Mouse (Mus musculus) heart, postnatal 36 days (tissue): Measurements from ENCODE around the gene Serpina6. TPM values are rescaled to one million over a fixed set of nuclear protein-coding genes. Genes with fewer than 3 reads are reported as not detected.

Experiments used
- DNase-seq, 2 experiments: peaks; one replicate each; pipeline ENCODE4 v3.0.0; 2021 to 2022
- intact Hi-C: fragments of 180-260 bp; cut with DNase I; formaldehyde crosslinking; loops from one replicate; pipeline ENCODE4 v1.15.1; 2025
- total RNA-seq, 2 experiments: library from RNA; stranded (reverse); gene quantifications; 2 replicates each; pipeline ENCODE4 v1.2.3; 2021

Gene Serpina6
- total RNA-seq, 2 experiments from 2014 or later: not detected

DNA sequence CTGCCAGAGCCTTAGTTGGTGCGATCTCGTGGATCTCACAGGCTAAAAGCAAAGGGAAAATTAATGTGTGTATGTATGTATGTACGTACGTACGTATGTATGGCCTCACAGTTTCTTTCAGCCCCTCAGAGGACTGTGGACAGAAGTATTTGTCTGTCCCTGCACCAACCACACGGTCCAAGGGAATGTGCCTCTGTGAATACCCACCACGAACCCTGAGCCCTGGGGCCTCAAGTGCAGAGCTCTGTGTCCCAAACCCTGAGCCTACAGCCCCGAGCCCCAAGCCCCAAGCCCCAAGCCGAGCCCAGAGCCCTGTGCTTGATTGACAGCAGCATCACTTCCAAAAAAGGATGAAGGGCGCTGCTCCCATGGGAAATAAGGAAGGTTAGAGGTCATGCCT is 979 bp upstream of the Serpina6 start:
- no peak for DNase-seq
- intact Hi-C loops: no loop called here

GRCm38 (mm10) chr12:103655123-103656044 is 1.6 kb downstream of the Serpina6 start:
- DNase-seq: no peak
- intact Hi-C loops: no loop called here

GRCm38 (mm10) chr12:103653836-103654235 is 3.2 kb downstream of the Serpina6 start:
- no peak for DNase-seq
- intact Hi-C loops: no loop called here

DNA sequence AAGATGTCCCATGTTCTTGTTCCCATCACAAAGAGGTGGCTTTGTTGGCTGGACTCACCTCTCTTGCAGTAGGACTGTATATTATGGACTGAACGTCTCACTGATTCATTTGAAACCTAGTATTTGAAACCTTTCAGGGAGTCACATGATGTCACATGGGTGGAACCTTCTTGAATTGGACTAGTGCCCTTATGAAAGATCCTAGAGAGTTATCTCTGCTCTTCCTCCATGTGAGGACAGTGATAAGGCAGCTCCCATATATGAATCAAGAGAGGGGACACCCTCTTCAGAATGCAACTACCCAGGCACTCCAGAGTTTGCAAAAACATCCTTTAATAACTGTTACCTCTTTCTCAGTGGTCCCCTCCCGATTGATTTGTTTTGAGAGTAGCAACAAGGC is 10.7 kb downstream of the Serpina6 start:
- intact Hi-C loops: no loop called here
- no peak for DNase-seq

DNA sequence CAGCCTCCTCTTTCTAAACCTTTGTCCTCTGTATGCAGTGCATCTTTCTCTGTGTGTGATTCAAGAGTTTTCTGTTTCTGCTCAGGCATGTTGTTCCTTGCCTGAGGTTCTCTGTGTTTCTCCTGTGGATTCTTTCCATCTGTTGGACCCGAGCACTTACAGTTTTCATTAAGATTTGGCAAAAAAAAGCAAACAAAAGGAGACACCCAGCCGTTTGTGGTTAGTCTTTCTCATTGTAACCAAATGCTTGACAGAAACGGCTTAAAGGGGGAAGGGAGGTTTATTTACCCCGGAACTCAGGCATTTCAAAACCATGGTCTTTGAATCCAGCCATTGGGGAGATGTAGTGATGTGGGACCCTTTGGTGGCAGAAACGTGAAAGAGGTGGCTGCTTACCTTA is 12.4 kb downstream of the Serpina6 start:
- intact Hi-C loops: no loop called here

GRCm38 (mm10) chr12:103643818-103644217 is 13.2 kb downstream of the Serpina6 start:
- no peak for DNase-seq
- intact Hi-C loops: loop anchor here (1.0 kb wide), 1 partner anchor 100 kb away; no protein-coding TSS in a partner anchor

More for the DNA sequence above, 12.4 kb downstream of the Serpina6 start:
- no peak for DNase-seq

DNA sequence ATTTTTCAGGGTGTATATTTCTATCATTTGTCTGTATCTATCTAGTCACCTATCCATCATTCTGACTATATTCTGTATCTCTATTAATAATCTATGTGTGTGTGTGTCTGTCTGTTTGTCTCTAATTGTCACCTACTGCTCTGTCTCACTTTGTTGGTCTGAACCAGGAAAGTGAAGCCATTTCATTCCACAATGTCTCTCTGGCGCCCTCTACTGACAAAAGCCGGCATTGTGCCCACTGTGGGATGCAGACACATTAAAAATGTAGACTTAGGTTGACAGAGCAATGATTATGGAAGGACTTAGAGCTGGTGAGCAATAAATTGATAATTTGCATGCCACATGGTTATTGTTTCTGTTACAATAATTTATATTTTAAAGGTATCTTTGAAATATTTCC is 13.7 kb downstream of the Serpina6 start:
- DNase-seq: peak; percentile 63 to 83
- intact Hi-C loops: loop anchor here (1.0 kb wide), 1 partner anchor 99 kb away; no protein-coding TSS in a partner anchor

DNA sequence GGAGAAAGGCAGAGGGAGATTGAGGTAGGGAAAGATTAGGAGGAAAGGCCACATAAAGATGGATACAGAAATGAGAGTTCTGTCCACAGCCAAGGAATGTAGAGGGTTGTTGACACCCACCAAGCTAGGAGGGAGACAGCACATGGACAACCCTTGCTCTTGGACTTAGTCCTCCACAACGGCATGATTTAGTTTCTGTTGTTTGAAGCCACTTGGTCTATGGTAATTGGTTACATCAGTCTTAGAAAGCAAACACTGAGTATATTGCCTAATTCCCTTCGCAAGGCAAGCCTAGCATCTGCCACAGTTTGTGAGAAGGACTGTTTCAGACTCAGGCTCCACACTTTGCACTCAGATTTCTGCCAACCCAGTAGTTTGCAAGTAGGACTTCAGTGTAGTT is 21.2 kb downstream of the Serpina6 start:
- no peak for DNase-seq
- intact Hi-C loops: no loop called here

DNA sequence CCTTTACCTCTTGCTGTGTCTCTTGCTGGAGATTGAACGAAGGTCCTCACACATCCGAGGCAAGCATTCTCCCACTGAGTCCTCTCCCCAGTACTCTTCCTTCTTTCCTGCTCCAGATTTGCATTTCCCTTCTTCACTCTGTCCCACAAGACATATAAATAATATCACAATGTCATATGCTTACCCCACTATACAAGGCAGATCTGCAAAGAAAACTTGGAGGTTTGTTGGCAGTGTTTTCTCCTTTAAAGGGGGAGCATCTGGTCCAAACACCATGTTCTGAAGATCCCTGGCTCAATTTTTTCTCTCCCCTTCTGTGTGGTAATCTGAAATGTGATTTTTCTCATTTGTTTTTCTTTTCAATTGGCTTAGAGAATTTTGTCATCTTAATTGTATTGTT is 22.6 kb downstream of the Serpina6 start:
- intact Hi-C loops: no loop called here
- no peak for DNase-seq

- no peak for DNase-seq
- intact Hi-C loops: no loop called here
Observed at GRCm38 (mm10) chr12:103631203-103631612, 25.8 kb downstream of the Serpina6 start, which contains the start of gene Serpina10. Gene Serpina10, minus strand, starts transcription at chr12:103631444.

GRCm38 (mm10) chr12:103616860-103617261 is 40.2 kb downstream of the Serpina6 start:
- no peak for DNase-seq
- intact Hi-C loops: no loop called here

DNA sequence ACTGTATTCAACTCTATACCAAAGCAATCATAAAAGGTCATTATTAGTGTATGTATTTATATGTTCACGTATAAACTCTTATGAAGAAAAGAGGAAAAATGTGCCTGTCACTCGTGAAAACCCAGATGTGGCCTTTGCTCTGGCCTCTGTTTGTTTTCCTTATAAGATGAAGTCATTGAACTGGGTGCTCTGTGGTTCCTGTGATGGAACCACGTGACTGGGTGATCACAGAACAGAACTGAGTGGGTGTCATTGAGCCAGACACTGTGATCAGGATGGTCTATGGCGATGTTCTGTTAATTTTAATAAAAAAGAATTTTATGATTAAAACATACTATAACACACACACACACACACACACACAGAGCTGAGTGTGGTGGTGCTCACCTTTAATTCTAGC is 41.3 kb downstream of the Serpina6 start:
- no peak for DNase-seq
- intact Hi-C loops: no loop called here

- DNase-seq: no peak
- intact Hi-C loops: no loop called here
Observed at GRCm38 (mm10) chr12:103615141-103615540, 41.9 kb downstream of the Serpina6 start.

DNA sequence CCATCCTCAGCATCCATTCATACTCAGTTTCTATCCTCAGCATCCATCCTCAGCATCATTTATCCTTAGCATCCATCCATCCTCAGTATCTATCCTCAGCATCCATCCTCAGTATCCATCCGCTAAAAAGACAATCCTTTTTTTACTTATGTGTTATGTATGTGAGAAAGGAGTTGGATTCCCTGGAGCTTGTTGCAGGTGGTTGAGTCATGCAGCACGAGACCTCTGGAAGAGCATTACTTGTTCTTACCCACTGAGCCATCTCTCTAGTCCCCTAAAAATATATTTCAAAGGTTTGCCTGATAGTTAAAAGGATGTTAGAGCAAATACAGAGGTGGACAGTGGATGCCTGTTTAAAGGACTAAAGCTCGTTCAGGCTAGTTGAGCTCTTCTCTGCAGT is 55.2 kb downstream of the Serpina6 start:
- intact Hi-C loops: no loop called here
- no peak for DNase-seq

DNA sequence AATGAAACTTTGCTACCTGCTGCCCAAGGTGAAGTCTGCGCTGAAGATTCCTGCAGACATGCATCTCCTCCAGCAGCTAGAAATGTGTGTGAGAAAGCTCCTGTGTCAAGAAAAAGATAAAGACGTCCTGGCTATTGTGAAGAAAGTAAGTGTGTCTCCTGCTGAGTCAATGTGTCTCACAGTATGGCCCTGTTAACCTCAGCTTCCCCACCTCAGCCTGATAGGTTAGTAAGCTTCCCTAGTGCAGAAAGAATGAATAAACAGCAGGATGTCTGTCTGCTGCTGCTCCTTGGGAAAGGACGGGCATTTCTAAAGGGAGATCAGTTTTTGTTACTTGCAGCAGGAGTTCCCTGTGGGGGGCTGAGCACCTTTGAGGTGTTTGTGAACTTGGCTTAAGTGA is 56.6 kb downstream of the Serpina6 start:
- no peak for DNase-seq
- intact Hi-C loops: no loop called here

- DNase-seq: no peak
Observed at GRCm38 (mm10) chr12:103598411-103598810, 58.6 kb downstream of the Serpina6 start.

More at GRCm38 (mm10) chr12:103598411-103598810, 58.6 kb downstream of the Serpina6 start:
- intact Hi-C loops: no loop called here

Other genes starting within 250 kb of the Serpina6 start
- 1 to 10 TPM; 1.3 to 1.4 TPM for gene 9330161L09Rik, start 249.4 kb downstream of the Serpina6 start, total RNA-seq
- 10 to 100 TPM; 81.2 to 82.6 TPM for gene Ddx24, start 231.4 kb downstream of the Serpina6 start, total RNA-seq
- 10 to 100 TPM; 64.1 to 65.7 TPM for gene Ifi27, start 223.0 kb downstream of the Serpina6 start, total RNA-seq
- 10 to 100 TPM; 43.8 to 98.9 TPM for gene Ifi27l2a, start 213.5 kb downstream of the Serpina6 start, total RNA-seq
- gene Ifi27l2b, start 200.0 kb downstream of the Serpina6 start, total RNA-seq: not detected
- under 1 TPM; 0.33 to 0.53 TPM for gene Ppp4r4, start 124.9 kb downstream of the Serpina6 start, total RNA-seq
- gene Serpina10, start 25.8 kb downstream of the Serpina6 start, total RNA-seq: not detected
- not detected for gene Serpina16, start 18.9 kb upstream of the Serpina6 start, total RNA-seq
- not detected for gene Serpina1f, start 38.3 kb upstream of the Serpina6 start, total RNA-seq
- not detected for gene Serpina1d, start 116.4 kb upstream of the Serpina6 start, total RNA-seq
- gene Serpina1b, start 173.2 kb upstream of the Serpina6 start, total RNA-seq: under 1 TPM; 0.19 to 0.22 TPM
- not detected for gene Serpina1a, start 206.3 kb upstream of the Serpina6 start, total RNA-seq
- gene Serpina1c, start 247.7 kb upstream of the Serpina6 start, total RNA-seq: not detected